Mouse (Mus musculus) C2C12 (cell line): Measurements from ENCODE around the gene Traf2. TPM values are rescaled to one million over a fixed set of nuclear protein-coding genes. Genes with fewer than 3 reads are reported as not detected.

ENCODE experiments used
- H3K27me3 ChIP-seq: one replicate; pipeline ENCODE4 v1.6.1; 2011; ENCODE audit not compliant: control insufficient read depth, insufficient read depth, insufficient read length
- H3K36me3 ChIP-seq: one replicate; pipeline ENCODE4 v1.6.1; 2011; ENCODE audit not compliant: control insufficient read depth, insufficient read depth
- H3K4me3 ChIP-seq: one replicate; pipeline ENCODE4 v1.5.1; 2011; ENCODE audit warnings: mild to moderate bottlenecking, control low read depth; ENCODE audit not compliant: poor library complexity, insufficient read depth, severe bottlenecking
- H3K79me2 ChIP-seq: one replicate; pipeline ENCODE4 v1.6.1; 2011; ENCODE audit not compliant: control insufficient read depth, insufficient read depth
- H3K79me3 ChIP-seq: one replicate; pipeline ENCODE4 v1.6.1; 2011; ENCODE audit warnings: low read depth, control low read depth
- H3ac ChIP-seq: one replicate; pipeline ENCODE3; 2011; ENCODE audit warnings: low read depth; ENCODE audit not compliant: control insufficient read depth, insufficient read length
- CEBPB ChIP-seq: IDR thresholded peaks from one replicate; pipeline ENCODE4 v1.6.1; 2011; ENCODE audit warnings: low read depth, mild to moderate bottlenecking, control low read depth, moderate library complexity
- CTCF ChIP-seq: IDR thresholded peaks from one replicate; pipeline ENCODE4 v1.5.1; 2011; ENCODE audit not compliant: control insufficient read depth, insufficient read depth, insufficient read length
- FOSL1 ChIP-seq: IDR thresholded peaks from one replicate; pipeline ENCODE4 v1.8.0; 2011; ENCODE audit warnings: mild to moderate bottlenecking, low read length; ENCODE audit not compliant: poor library complexity, insufficient read depth, severe bottlenecking
- MAX ChIP-seq: IDR thresholded peaks from one replicate; pipeline ENCODE4 v1.6.1; 2011; ENCODE audit warnings: mild to moderate bottlenecking, control low read depth
- MYOD1 ChIP-seq: IDR thresholded peaks from one replicate; pipeline ENCODE4 v1.6.1; 2011; ENCODE audit warnings: low read depth; ENCODE audit not compliant: control insufficient read depth, insufficient read length
- MYOG ChIP-seq: IDR thresholded peaks from one replicate; pipeline ENCODE4 v1.6.1; 2011; ENCODE audit not compliant: control insufficient read depth, insufficient read length; ENCODE audit errors: extremely low read depth
- USF1 ChIP-seq: IDR thresholded peaks from one replicate; pipeline ENCODE4 v1.6.1; 2011; ENCODE audit warnings: low read depth, mild to moderate bottlenecking, control low read depth, moderate library complexity
- polyA plus RNA-seq: library from polyadenylated mRNA; unstranded; fragments of >200 nt; fragmentation: generic; extraction: Trizol; gene quantifications from one replicate; pipeline ENCODE4 v1.2.1, GENCODE M21; 2012; ENCODE audit warnings: missing spikeins

Gene Traf2
- polyA plus RNA-seq, 1 experiment: 28.8 TPM

- Histone ChIP-seq H3K79me2 (no peaks in the 10 kb centered on the region), H3ac (no peak overlapping the region), H3K4me3 (no peak overlapping the region), H3K79me3 (no peaks in the 10 kb centered on the region), H3K36me3 (peaks cover 25% of the 10 kb centered on the region), H3K27me3 (no peaks in the 10 kb centered on the region)
- TF ChIP-seq FOSL1: no peak
- no peak for TF ChIP-seq MAX
- TF ChIP-seq CEBPB: no peak
- TF ChIP-seq USF1: no peak
- no peak for TF ChIP-seq MYOD1
- no peak for TF ChIP-seq MYOG
- TF ChIP-seq CTCF: no peak
Measured at GRCm38 (mm10) chr2:25580621-25581101, 33.9 kb upstream of the Traf2 start.

GRCm38 (mm10) chr2:25579737-25580460 is 33.2 kb upstream of the Traf2 start:
- TF ChIP-seq CTCF (no peak), FOSL1 (no peak), MYOG (no peak), USF1 (no peak), MAX (no peak), MYOD1 (no peak), CEBPB (no peak)
- Histone ChIP-seq H3K79me2 (no peaks in the 10 kb centered on the region), H3K36me3 (peaks cover 18% of the 10 kb centered on the region), H3K4me3 (no peak overlapping the region), H3K79me3 (no peaks in the 10 kb centered on the region), H3ac (no peak overlapping the region), H3K27me3 (no peaks in the 10 kb centered on the region)

- Histone ChIP-seq H3K36me3 (peaks cover 11% of the 10 kb centered on the region), H3ac (no peak overlapping the region), H3K27me3 (no peaks in the 10 kb centered on the region), H3K79me2 (peaks cover 4% of the 10 kb centered on the region), H3K4me3 (no peak overlapping the region), H3K79me3 (no peaks in the 10 kb centered on the region)
- TF ChIP-seq MAX (no peak), CTCF (no peak), CEBPB (no peak), MYOG (no peak), FOSL1 (no peak), MYOD1 (no peak), USF1 (no peak)
Measured at GRCm38 (mm10) chr2:25578796-25579736, 32.3 kb upstream of the Traf2 start.

GRCm38 (mm10) chr2:25577951-25578795 is 31.4 kb upstream of the Traf2 start:
- Histone ChIP-seq H3K79me2 (peaks cover 13% of the 10 kb centered on the region), H3K27me3 (no peaks in the 10 kb centered on the region), H3ac (no peak overlapping the region), H3K4me3 (no peak overlapping the region), H3K36me3 (peaks cover 5% of the 10 kb centered on the region), H3K79me3 (peaks cover 3% of the 10 kb centered on the region)
- TF ChIP-seq MAX: no peak
- no peak for TF ChIP-seq MYOD1
- no peak for TF ChIP-seq CEBPB
- no peak for TF ChIP-seq FOSL1
- no peak for TF ChIP-seq CTCF
- no peak for TF ChIP-seq MYOG
- no peak for TF ChIP-seq USF1
